Mouse (Mus musculus) cerebellum, adult 2 months (tissue): ENCODE measurements around the gene Gm6871.

Source experiments
- CTCF ChIP-seq: fragments of 200-500 bp; IDR thresholded peaks from 2 replicates; pipeline ENCODE4 v1.5.1; 2011; ENCODE audit warnings: low read depth, mild to moderate bottlenecking, control low read depth, low read length, moderate library complexity, borderline replicate concordance; ENCODE audit not compliant: insufficient read depth
- POLR2A ChIP-seq: fragments of 200-500 bp; IDR thresholded peaks from 2 replicates; pipeline ENCODE4 v1.6.1; 2011; ENCODE audit warnings: low read length, control low read depth, borderline replicate concordance; ENCODE audit not compliant: insufficient read depth

DNA sequence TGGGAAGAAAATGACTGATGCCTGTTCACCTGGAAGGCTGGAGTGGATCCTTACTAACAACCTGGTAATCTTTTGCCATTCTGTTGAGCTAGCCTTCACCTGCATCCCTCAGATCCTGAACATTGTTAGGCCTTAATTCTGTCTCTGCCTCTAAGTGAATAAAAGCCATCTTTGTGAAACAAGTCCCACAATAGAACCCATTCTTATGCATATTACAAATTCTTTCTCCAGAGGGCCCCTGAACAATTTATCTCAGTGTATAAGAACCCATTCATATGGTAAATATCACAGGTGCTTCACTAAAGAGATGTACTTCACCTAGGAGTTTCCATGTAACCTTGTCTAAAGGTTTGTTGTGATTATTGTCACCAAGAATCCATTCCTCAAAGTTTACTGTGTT, 8.6 kb upstream of the Gm6871 start:
- TF ChIP-seq CTCF: no peak
- no peak for TF ChIP-seq POLR2A
